14 mouse cellular contexts compared by ENCODE assay signal in the genomic region with DNA sequence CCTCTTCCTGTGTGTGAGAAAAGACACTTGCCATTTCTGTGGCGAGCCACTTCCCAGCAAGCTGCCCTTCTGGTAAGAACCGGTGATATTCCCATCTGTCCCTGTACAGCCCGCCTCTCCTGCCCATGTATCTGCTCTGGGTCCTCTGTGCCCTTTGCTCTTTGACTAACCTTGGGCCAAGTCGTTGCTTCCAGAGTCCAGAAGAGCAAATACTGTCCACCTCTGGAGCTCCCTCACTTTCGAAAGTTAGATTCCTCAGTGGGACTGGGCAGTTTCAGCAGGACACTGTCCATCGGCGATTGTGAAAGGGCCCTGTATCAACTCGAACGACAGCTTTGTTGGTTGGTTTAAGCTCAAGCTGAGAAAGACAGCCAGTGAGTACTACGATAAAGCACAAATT.
"Had no signal": no experiment of that assay in that cellular context is flagged by ENCODE, and none has a peak within 500 bp of the region (broad histone marks: within the 10 kb centered on the region; RNA-seq: fewer than 3 reads in every experiment).

No protein-coding gene starts in this region.

- H3K4me1 ChIP-seq: stomach, embryonic 15.5 days had no signal

- DNase-seq: kidney, adult 11 months; layer of hippocampus, postnatal 36 days; lung, adult 2 months; lung, postnatal 14 days; lung, postnatal 4 days; midbrain, embryonic 14.5 days; thymus, adult 2 months; thymus, postnatal 14 days; thymus, postnatal 4 days had no signal

- H3K9me3 ChIP-seq: intestine, embryonic 15.5 days; stomach, embryonic 15.5 days had no signal

- H3K36me3 ChIP-seq: intestine, embryonic 15.5 days; stomach, embryonic 15.5 days had no signal

- H3K27ac ChIP-seq: intestine, embryonic 15.5 days; kidney, postnatal 0 days; left cerebral cortex, adult 2 months; stomach, embryonic 15.5 days had no signal

- H3K4me2 ChIP-seq: intestine, embryonic 15.5 days; midbrain, embryonic 11.5 days; stomach, embryonic 15.5 days had no signal

- H3K9ac ChIP-seq: intestine, embryonic 15.5 days; stomach, embryonic 15.5 days had no signal

- ATAC-seq: intestine, embryonic 15.5 days had no signal

- H3K27me3 ChIP-seq: intestine, embryonic 15.5 days; stomach, embryonic 15.5 days had no signal

- H3K4me3 ChIP-seq: intestine, embryonic 15.5 days; left cerebral cortex, adult 2 months; stomach, embryonic 15.5 days had no signal
